ENCODE assay signal across 11 mouse cellular contexts in the genomic region with DNA sequence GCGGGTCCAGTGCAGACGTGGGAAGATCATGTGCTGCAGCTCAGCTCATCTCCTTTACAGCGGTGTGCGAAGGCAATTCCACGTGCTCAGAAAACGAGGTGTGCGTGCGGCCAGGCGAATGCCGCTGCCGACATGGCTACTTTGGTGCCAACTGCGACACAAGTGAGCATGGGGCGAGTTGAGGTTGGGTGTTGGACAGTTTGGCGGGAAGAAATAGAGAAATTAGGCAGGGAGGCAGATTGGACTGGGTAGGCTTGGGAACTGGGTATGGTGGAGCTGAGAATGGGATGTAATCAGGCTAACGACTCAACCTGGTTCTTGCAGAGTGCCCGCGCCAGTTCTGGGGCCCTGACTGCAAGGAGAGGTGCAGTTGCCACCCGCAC. TPM values are rescaled to one million over a fixed set of nuclear protein-coding genes. Genes with fewer than 3 reads are reported as not detected.
DNase-seq lines count a peak whose midpoint lies in the region; ATAC-seq and TF ChIP-seq lines count a peak whose summit lies in the region.
"Had no signal": no experiment of that assay in that cellular context is flagged by ENCODE, and none has a peak within 500 bp of the region (broad histone marks: within the 10 kb centered on the region; RNA-seq: fewer than 3 reads in every experiment).

No protein-coding gene starts in this region.

- no peak for TF ChIP-seq EP300 in heart, postnatal 0 days (IDR thresholded peaks at IDR 0.05; ENCODE audit: low read depth)

- ATAC-seq in heart, postnatal 0 days (ENCODE audit: insufficient read depth, low read depth) = no peak
- no peak for ATAC-seq in hindbrain, embryonic 13.5 days (ENCODE audit: low FRiP score)
- ATAC-seq in midbrain, embryonic 12.5 days (ENCODE audit: low FRiP score, low read depth) = no peak
- ATAC-seq in cerebellum, adult (ENCODE audit: insufficient number of reproducible peaks, low FRiP score, low TSS enrichment) = no peak

- peak overlapping the region; percentile 34 for H3K4me3 ChIP-seq in heart, postnatal 0 days (ENCODE audit: low read depth, low read length)
- H3K4me3 ChIP-seq in embryonic facial prominence, embryonic 10.5 days = peak overlapping the region; percentile 56
- H3K4me3 ChIP-seq in hindbrain, embryonic 13.5 days = peak overlapping the region; percentile 40
- H3K4me3 ChIP-seq in midbrain, embryonic 12.5 days = peak overlapping the region; percentile 40

- no peak overlapping the region for H3K27ac ChIP-seq in heart, postnatal 0 days (ENCODE audit: low read depth)
- H3K27ac ChIP-seq in embryonic facial prominence, embryonic 10.5 days (replicated peaks) = peak overlapping the region; percentile 44; the same call in 1 of the 2 replicates
- H3K27ac ChIP-seq in hindbrain, embryonic 13.5 days = no peak overlapping the region
- no peak overlapping the region for H3K27ac ChIP-seq in midbrain, embryonic 12.5 days (replicated peaks)

- 18% methylated on average over 18 of the region's 18 CpGs for WGBS in heart, postnatal 0 days
- WGBS in embryonic facial prominence, embryonic 10.5 days = 7% methylated on average over 18 of the region's 18 CpGs
- 5% methylated on average over 18 of the region's 18 CpGs for WGBS in hindbrain, embryonic 13.5 days
- WGBS in midbrain, embryonic 12.5 days = 5% methylated on average over 18 of the region's 18 CpGs

- H3K36me3 ChIP-seq in heart, postnatal 0 days (replicated peaks; ENCODE audit: control insufficient read depth, insufficient read depth, low read length) = no peaks in the 10 kb centered on the region
- H3K36me3 ChIP-seq in embryonic facial prominence, embryonic 10.5 days (replicated peaks) = peaks cover 27% of the 10 kb centered on the region; the same call in 1 of the 2 replicates
- H3K36me3 ChIP-seq in hindbrain, embryonic 13.5 days = no peaks in the 10 kb centered on the region
- H3K36me3 ChIP-seq in midbrain, embryonic 12.5 days = no peaks in the 10 kb centered on the region

- H3K4me1 ChIP-seq in heart, postnatal 0 days (ENCODE audit: control insufficient read depth, insufficient read depth) = peaks cover 17% of the 10 kb centered on the region
- peaks cover 91% of the 10 kb centered on the region for H3K4me1 ChIP-seq in embryonic facial prominence, embryonic 10.5 days
- H3K4me1 ChIP-seq in hindbrain, embryonic 13.5 days (replicated peaks) = peaks cover 60% of the 10 kb centered on the region
- H3K4me1 ChIP-seq in midbrain, embryonic 12.5 days = peaks cover 50% of the 10 kb centered on the region

- no peak overlapping the region for H3K9ac ChIP-seq in heart, postnatal 0 days (replicated peaks; ENCODE audit: low read depth, low read length)
- peak overlapping the region; percentile 63 for H3K9ac ChIP-seq in hindbrain, embryonic 13.5 days
- H3K9ac ChIP-seq in midbrain, embryonic 12.5 days (replicated peaks) = peak overlapping the region; percentile 29; the same call in 1 of the 2 replicates

- peak overlapping the region; percentile 51 for H3K4me2 ChIP-seq in heart, postnatal 0 days (ENCODE audit: low read depth, low read length)
- peak overlapping the region; percentile 62 for H3K4me2 ChIP-seq in hindbrain, embryonic 13.5 days
- peak overlapping the region; percentile 47 for H3K4me2 ChIP-seq in midbrain, embryonic 12.5 days (replicated peaks)

- no peaks in the 10 kb centered on the region for H3K9me3 ChIP-seq in heart, postnatal 0 days (replicated peaks; ENCODE audit: control insufficient read depth, low read length)
- H3K9me3 ChIP-seq in embryonic facial prominence, embryonic 10.5 days = no peaks in the 10 kb centered on the region
- H3K9me3 ChIP-seq in hindbrain, embryonic 13.5 days = no peaks in the 10 kb centered on the region
- H3K9me3 ChIP-seq in midbrain, embryonic 12.5 days = no peaks in the 10 kb centered on the region

- TF ChIP-seq CTCF in heart, postnatal 0 days (IDR thresholded peaks at IDR 0.05; ENCODE audit: low read depth) = no peak

- DNase-seq in heart, postnatal 0 days (ENCODE audit: low spot score) = no peak
- DNase-seq in heart, postnatal 25 days (ENCODE audit: low spot score) = no peak
- DNase-seq in embryonic facial prominence, embryonic 10.5 days (ENCODE audit: low spot score) = no peak
- DNase-seq in right cerebral cortex, postnatal 25 days = no peak
- DNase-seq in layer of hippocampus, adult 18-20 months (ENCODE audit: low spot score in 2 of 2) = no peak
- DNase-seq: cerebellum, adult 9-11 months had no signal

- peaks cover 91% of the 10 kb centered on the region for H3K27me3 ChIP-seq in heart, postnatal 0 days (ENCODE audit: control insufficient read depth, insufficient read depth, low read length)
- H3K27me3 ChIP-seq in embryonic facial prominence, embryonic 10.5 days (replicated peaks; ENCODE audit: low read depth, poor library complexity, severe bottlenecking) = peaks cover 99% of the 10 kb centered on the region
- peaks cover 89% of the 10 kb centered on the region for H3K27me3 ChIP-seq in hindbrain, embryonic 13.5 days
- peaks cover 97% of the 10 kb centered on the region for H3K27me3 ChIP-seq in midbrain, embryonic 12.5 days

- intact Hi-C loops in heart, postnatal 25 days (cut with DNase I) = no loop called here

RNA-seq across cellular contexts. Expression of a gene that starts 5.4 kb away (rescaled TPM):
- total RNA-seq in heart, postnatal 0 days (2014; rRNA removed; ENCODE audit: low replicate concordance) = 19.3 and 25.4 TPM in 2 replicates
- 2.6 and 2.8 TPM in 2 replicates for polyA plus RNA-seq in heart, postnatal 0 days (2015; fragmentation: Nextera tagmentation; extraction: Ambion mirVana)
- 1 to 10 TPM; 5.1 to 5.6 TPM for total RNA-seq in heart, postnatal 25 days (2021)
- 9.3 and 10.5 TPM in 2 replicates for polyA plus RNA-seq in embryonic facial prominence, embryonic 10.5 days (2016; fragmentation: Nextera tagmentation; extraction: Ambion mirVana)
- polyA plus RNA-seq in hindbrain, embryonic 13.5 days (2015; fragmentation: Nextera tagmentation; extraction: Ambion mirVana) = 1.6 and 2.0 TPM in 2 replicates
- 10.1 and 12.1 TPM in 2 replicates for polyA plus RNA-seq in midbrain, embryonic 12.5 days (2016; fragmentation: Nextera tagmentation; extraction: Ambion mirVana)
- total RNA-seq in layer of hippocampus, adult 18-20 months (2021) = 1 to 10 TPM; 1.5 to 2.5 TPM
- total RNA-seq: neutrophil, adult 5-6 weeks had no signal

RNA-seq across cellular contexts. Expression of a gene that starts 30.5 kb away (rescaled TPM):
- total RNA-seq in heart, postnatal 0 days (2014; rRNA removed; ENCODE audit: low replicate concordance) = not detected in 2 replicates
- not detected in 2 replicates for polyA plus RNA-seq in heart, postnatal 0 days (2015; fragmentation: Nextera tagmentation; extraction: Ambion mirVana)
- total RNA-seq in heart, postnatal 25 days (2021) = not detected
- polyA plus RNA-seq in embryonic facial prominence, embryonic 10.5 days (2016; fragmentation: Nextera tagmentation; extraction: Ambion mirVana) = not detected in 2 replicates
- polyA plus RNA-seq in hindbrain, embryonic 13.5 days (2015; fragmentation: Nextera tagmentation; extraction: Ambion mirVana) = 2.1 and 2.2 TPM in 2 replicates
- 0.45 and 0.55 TPM in 2 replicates for polyA plus RNA-seq in midbrain, embryonic 12.5 days (2016; fragmentation: Nextera tagmentation; extraction: Ambion mirVana)
- 1 to 10 TPM; 2.0 to 3.3 TPM for total RNA-seq in layer of hippocampus, adult 18-20 months (2021)
- total RNA-seq: MEL; neutrophil, adult 5-6 weeks had no signal

RNA-seq across cellular contexts. Expression of a gene that starts 35.7 kb away (rescaled TPM):
- 0.27 and 1.1 TPM in 2 replicates for total RNA-seq in heart, postnatal 0 days (2014; rRNA removed; ENCODE audit: low replicate concordance)
- polyA plus RNA-seq in heart, postnatal 0 days (2015; fragmentation: Nextera tagmentation; extraction: Ambion mirVana) = 0.25 and 0.44 TPM in 2 replicates
- total RNA-seq in heart, postnatal 25 days (2021) = 1 to 10 TPM; 1.8 to 2.5 TPM
- polyA plus RNA-seq in embryonic facial prominence, embryonic 10.5 days (2016; fragmentation: Nextera tagmentation; extraction: Ambion mirVana) = 2.5 and 4.1 TPM in 2 replicates
- polyA plus RNA-seq in hindbrain, embryonic 13.5 days (2015; fragmentation: Nextera tagmentation; extraction: Ambion mirVana) = 4.5 and 4.8 TPM in 2 replicates
- polyA plus RNA-seq in midbrain, embryonic 12.5 days (2016; fragmentation: Nextera tagmentation; extraction: Ambion mirVana) = 4.4 and 5.8 TPM in 2 replicates
- total RNA-seq in layer of hippocampus, adult 18-20 months (2021) = 10 to 100 TPM; 14.6 to 17.0 TPM

RNA-seq across cellular contexts. Expression of a gene that starts 43.0 kb away (rescaled TPM):
- total RNA-seq in heart, postnatal 0 days (2014; rRNA removed; ENCODE audit: low replicate concordance) = 42.0 and 47.4 TPM in 2 replicates
- 21.7 and 23.0 TPM in 2 replicates for polyA plus RNA-seq in heart, postnatal 0 days (2015; fragmentation: Nextera tagmentation; extraction: Ambion mirVana)
- 10 to 100 TPM; 16.1 to 16.7 TPM for total RNA-seq in heart, postnatal 25 days (2021)
- polyA plus RNA-seq in embryonic facial prominence, embryonic 10.5 days (2016; fragmentation: Nextera tagmentation; extraction: Ambion mirVana) = 64.9 and 72.8 TPM in 2 replicates
- 70.9 and 77.6 TPM in 2 replicates for polyA plus RNA-seq in hindbrain, embryonic 13.5 days (2015; fragmentation: Nextera tagmentation; extraction: Ambion mirVana)
- polyA plus RNA-seq in midbrain, embryonic 12.5 days (2016; fragmentation: Nextera tagmentation; extraction: Ambion mirVana) = 52.8 and 57.9 TPM in 2 replicates
- total RNA-seq in layer of hippocampus, adult 18-20 months (2021) = 100 to 1,000 TPM in 1 of 2 experiments, 10 to 100 TPM in 1; 86.9 to 100 TPM
